23 mouse cellular contexts compared by ENCODE assay signal in the genomic region with DNA sequence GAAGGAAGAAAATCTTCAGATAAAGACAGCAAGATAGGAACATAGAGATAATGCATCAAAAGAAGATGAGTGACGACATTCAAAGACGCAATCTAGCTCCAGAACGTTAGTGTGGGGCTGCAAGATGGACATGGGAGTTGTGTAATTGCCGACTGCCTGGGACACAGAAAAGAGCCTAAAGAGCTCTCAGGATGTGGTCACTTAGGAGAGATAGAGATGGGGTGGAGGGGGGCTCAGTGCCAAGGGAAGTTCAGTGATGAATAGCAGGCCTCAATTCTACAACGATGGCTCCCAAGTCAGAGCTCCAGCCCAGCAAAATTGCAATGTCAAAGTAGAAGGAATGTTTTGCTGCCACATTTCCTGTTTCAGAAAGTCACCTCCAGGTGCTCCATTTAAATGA.
DNase-seq lines count a peak whose midpoint lies in the region; ATAC-seq and TF ChIP-seq lines count a peak whose summit lies in the region.
"Had no signal": no experiment of that assay in that cellular context is flagged by ENCODE, and none has a peak within 500 bp of the region (broad histone marks: within the 10 kb centered on the region; RNA-seq: fewer than 3 reads in every experiment).

No protein-coding gene starts in this region.

- no peaks in the 10 kb centered on the region for H3K9me3 ChIP-seq in midbrain, embryonic 11.5 days (ENCODE audit: control insufficient read depth, low read length)
- no peaks in the 10 kb centered on the region for H3K9me3 ChIP-seq in midbrain, embryonic 16.5 days (replicated peaks; ENCODE audit: control insufficient read depth, low read length, poor library complexity, severe bottlenecking)
- no peaks in the 10 kb centered on the region for H3K9me3 ChIP-seq in heart, embryonic 16.5 days (replicated peaks; ENCODE audit: control insufficient read depth, low read length)
- no peaks in the 10 kb centered on the region for H3K9me3 ChIP-seq in limb, embryonic 10.5 days (replicated peaks)
- H3K9me3 ChIP-seq in liver, embryonic 12.5 days (replicated peaks) = no peaks in the 10 kb centered on the region
- H3K9me3 ChIP-seq: embryonic facial prominence, embryonic 15.5 days; forebrain, embryonic 10.5 days; hindbrain, embryonic 12.5 days had no signal

- no peak for TF ChIP-seq EP300 in heart, adult 2 months (IDR thresholded peaks at IDR 0.05; ENCODE audit: insufficient read depth, low read depth, low read length)

- peak; percentile 30 to 50 for DNase-seq in heart, adult 18-20 months
- DNase-seq in heart, adult 2 months = no peak
- DNase-seq in midbrain, embryonic 11.5 days (ENCODE audit: low spot score, missing footprints) = peak; percentile 17
- DNase-seq in limb, embryonic 10.5 days (ENCODE audit: low spot score) = no peak
- DNase-seq: adrenal gland, adult 8-10 months; adrenal gland, postnatal 36 days; cerebellum, adult 2 months; cerebellum, postnatal 10 days; embryo, embryonic 11 days; gastrocnemius, adult 2 months; gastrocnemius, postnatal 25 days had no signal

- ATAC-seq in midbrain, embryonic 11.5 days (ENCODE audit: low FRiP score) = no peak
- no peak for ATAC-seq in midbrain, embryonic 16.5 days
- 0 out of 2 replicates have a peak, but pooled peaks have one; percentile 28 for ATAC-seq in heart, embryonic 16.5 days (replicated peaks; ENCODE audit: extremely low read depth, insufficient read depth, low FRiP score)
- no peak for ATAC-seq in liver, embryonic 12.5 days
- ATAC-seq: forebrain, embryonic 14.5 days; hindbrain, embryonic 16.5 days; inflammation-experienced regulatory T-cells, adult 6 months; intestine, postnatal 0 days had no signal

- 43% methylated on average over 5 of the region's 5 CpGs for WGBS in heart, adult 2 months
- WGBS in midbrain, embryonic 11.5 days = 84% methylated on average over 5 of the region's 5 CpGs
- WGBS in midbrain, embryonic 16.5 days = 78% methylated on average over 5 of the region's 5 CpGs
- 36% methylated on average over 5 of the region's 5 CpGs for WGBS in heart, embryonic 16.5 days
- WGBS in limb, embryonic 10.5 days = 77% methylated on average over 5 of the region's 5 CpGs
- WGBS in liver, embryonic 12.5 days (ENCODE audit: insufficient replicate concordance) = 17% methylated on average over 5 of the region's 5 CpGs

- TF ChIP-seq POLR2A in heart, adult 2 months (IDR thresholded peaks at IDR 0.05; ENCODE audit: insufficient read depth, low read depth, low read length) = no peak

- no peak for TF ChIP-seq CTCF in heart, adult 2 months (IDR thresholded peaks at IDR 0.05)

- intact Hi-C loops in heart, adult 2 months (cut with DNase I) = no loop called here

- H3K36me3 ChIP-seq in heart, adult 2 months (ENCODE audit: control insufficient read depth, insufficient read depth, low read length) = no peaks in the 10 kb centered on the region
- H3K36me3 ChIP-seq in midbrain, embryonic 11.5 days (ENCODE audit: control insufficient read depth, insufficient read depth, low read length) = no peaks in the 10 kb centered on the region
- no peaks in the 10 kb centered on the region for H3K36me3 ChIP-seq in midbrain, embryonic 16.5 days (ENCODE audit: control insufficient read depth, insufficient read depth, low read length)
- no peaks in the 10 kb centered on the region for H3K36me3 ChIP-seq in heart, embryonic 16.5 days (ENCODE audit: control insufficient read depth, insufficient read depth)
- H3K36me3 ChIP-seq in limb, embryonic 10.5 days = no peaks in the 10 kb centered on the region
- H3K36me3 ChIP-seq in liver, embryonic 12.5 days = no peaks in the 10 kb centered on the region
- H3K36me3 ChIP-seq: embryonic facial prominence, embryonic 15.5 days; forebrain, embryonic 10.5 days; hindbrain, embryonic 12.5 days had no signal

- H3K4me2 ChIP-seq in midbrain, embryonic 11.5 days = no peak overlapping the region
- H3K4me2 ChIP-seq in midbrain, embryonic 16.5 days (ENCODE audit: low read length) = no peak overlapping the region
- no peak overlapping the region for H3K4me2 ChIP-seq in heart, embryonic 16.5 days (ENCODE audit: low read depth, low read length)
- H3K4me2 ChIP-seq in liver, embryonic 12.5 days = no peak overlapping the region
- H3K4me2 ChIP-seq: embryonic facial prominence, embryonic 15.5 days; hindbrain, embryonic 12.5 days had no signal

- no peaks in the 10 kb centered on the region for H3K79me2 ChIP-seq in heart, adult 2 months (replicated peaks; ENCODE audit: control insufficient read depth, insufficient read depth, low read length)

- H3K4me1 ChIP-seq in heart, adult 2 months (ENCODE audit: control insufficient read depth, insufficient read depth, low read length) = no peaks in the 10 kb centered on the region; the same call in 1 of the 2 replicates
- H3K4me1 ChIP-seq in midbrain, embryonic 11.5 days (ENCODE audit: control insufficient read depth, insufficient read depth, low read length) = no peaks in the 10 kb centered on the region
- H3K4me1 ChIP-seq in midbrain, embryonic 16.5 days (ENCODE audit: control insufficient read depth, insufficient read depth, low read length) = no peaks in the 10 kb centered on the region
- peaks cover 10% of the 10 kb centered on the region for H3K4me1 ChIP-seq in heart, embryonic 16.5 days (ENCODE audit: control insufficient read depth, insufficient read depth, low read length)
- peaks cover 23% of the 10 kb centered on the region for H3K4me1 ChIP-seq in limb, embryonic 10.5 days
- no peaks in the 10 kb centered on the region; the same call in 1 of the 2 replicates for H3K4me1 ChIP-seq in liver, embryonic 12.5 days
- H3K4me1 ChIP-seq: hindbrain, embryonic 12.5 days had no signal

- H3K27ac ChIP-seq in heart, adult 2 months = no peak overlapping the region
- H3K27ac ChIP-seq in midbrain, embryonic 11.5 days (ENCODE audit: low read depth, low read length) = no peak overlapping the region
- H3K27ac ChIP-seq in midbrain, embryonic 16.5 days (ENCODE audit: low read length) = no peak overlapping the region
- no peak overlapping the region for H3K27ac ChIP-seq in heart, embryonic 16.5 days (ENCODE audit: low read length)
- no peak overlapping the region for H3K27ac ChIP-seq in limb, embryonic 10.5 days
- H3K27ac ChIP-seq in liver, embryonic 12.5 days = no peak overlapping the region
- H3K27ac ChIP-seq: embryonic facial prominence, embryonic 15.5 days; forebrain, embryonic 10.5 days; gastrocnemius, adult 2 months; hindbrain, embryonic 12.5 days had no signal

- no peak overlapping the region for H3K9ac ChIP-seq in heart, adult 2 months (ENCODE audit: low read depth, low read length)
- no peak overlapping the region for H3K9ac ChIP-seq in midbrain, embryonic 11.5 days (ENCODE audit: low read length)
- no peak overlapping the region for H3K9ac ChIP-seq in midbrain, embryonic 16.5 days (ENCODE audit: low read depth, low read length)
- H3K9ac ChIP-seq in heart, embryonic 16.5 days (ENCODE audit: low read length) = no peak overlapping the region
- H3K9ac ChIP-seq in liver, embryonic 12.5 days = no peak overlapping the region
- H3K9ac ChIP-seq: embryonic facial prominence, embryonic 15.5 days; hindbrain, embryonic 12.5 days had no signal

- no peaks in the 10 kb centered on the region for H3K27me3 ChIP-seq in heart, adult 2 months (ENCODE audit: control insufficient read depth, insufficient read depth, low read length)
- no peaks in the 10 kb centered on the region for H3K27me3 ChIP-seq in midbrain, embryonic 11.5 days (ENCODE audit: control insufficient read depth, insufficient read depth, low read length)
- no peaks in the 10 kb centered on the region for H3K27me3 ChIP-seq in midbrain, embryonic 16.5 days (ENCODE audit: control insufficient read depth, insufficient read depth, low read depth, low read length)
- H3K27me3 ChIP-seq in heart, embryonic 16.5 days (ENCODE audit: control insufficient read depth, insufficient read depth, low read length) = no peaks in the 10 kb centered on the region
- peaks cover 5% of the 10 kb centered on the region; the same call in 1 of the 2 replicates for H3K27me3 ChIP-seq in limb, embryonic 10.5 days (ENCODE audit: low read depth, poor library complexity, severe bottlenecking)
- H3K27me3 ChIP-seq in liver, embryonic 12.5 days (replicated peaks) = no peaks in the 10 kb centered on the region
- H3K27me3 ChIP-seq: CH12.LX; embryonic facial prominence, embryonic 15.5 days; hindbrain, embryonic 12.5 days had no signal

- no peak overlapping the region for H3K4me3 ChIP-seq in heart, adult 2 months
- H3K4me3 ChIP-seq in midbrain, embryonic 11.5 days (ENCODE audit: low read depth, low read length) = no peak overlapping the region
- no peak overlapping the region for H3K4me3 ChIP-seq in midbrain, embryonic 16.5 days (ENCODE audit: low read depth, low read length)
- no peak overlapping the region for H3K4me3 ChIP-seq in heart, embryonic 16.5 days (ENCODE audit: low read length)
- no peak overlapping the region for H3K4me3 ChIP-seq in limb, embryonic 10.5 days
- no peak overlapping the region for H3K4me3 ChIP-seq in liver, embryonic 12.5 days
- H3K4me3 ChIP-seq: embryonic facial prominence, embryonic 15.5 days; erythroblast, embryonic 14.5 days; forebrain, embryonic 10.5 days; gastrocnemius, adult 2 months; hindbrain, embryonic 12.5 days had no signal

Comparison
In these comparisons a context has a peak if more than half of its experiments do, and no peak if none do; other contexts are left out.
1. DNase-seq: peak in heart, adult 18-20 months (2 of 2) and midbrain, embryonic 11.5 days (single experiment); none in heart, adult 2 months (0 of 2) and limb, embryonic 10.5 days (single experiment).